Mouse (Mus musculus) 3134 (cell line): ENCODE results near the gene Gprasp1.
"Not testable (repeated sequence)": the region's sequence is repeated elsewhere in the genome, so short reads cannot be mapped to it uniquely, and the experiment has no call there.

Source experiments
- DNase-seq: peaks from one replicate; pipeline ENCODE4 v3.0.0-alpha.2; 2011; ENCODE audit warnings: low spot score; ENCODE audit not compliant: insufficient read length; ENCODE audit errors: extremely low read depth

Gene Gprasp1

GRCm38 (mm10) chrX:135742304-135743055 is at the start of gene Gprasp1, which contains the start of gene Armcx5:
TSS of gene Gprasp1 (plus strand) at chrX:135742733.
TSS of gene Armcx5 (plus strand) at chrX:135742733.
- DNase-seq: peak; percentile 83

- DNase-seq: peak; percentile 16
Observed at GRCm38 (mm10) chrX:135693633-135694032, 48.9 kb upstream of the Gprasp1 start, which contains the start of gene Tcp11x2. TSS of gene Tcp11x2 (minus strand) at chrX:135693790.

- no peak for DNase-seq
Observed at GRCm38 (mm10) chrX:135703111-135703510, 39.4 kb upstream of the Gprasp1 start.

- no peak for DNase-seq
Observed at GRCm38 (mm10) chrX:135704349-135704748, 38.2 kb upstream of the Gprasp1 start.

GRCm38 (mm10) chrX:135712845-135713244 is 29.7 kb upstream of the Gprasp1 start:
- DNase-seq: no peak

- DNase-seq: no peak
Observed at GRCm38 (mm10) chrX:135725161-135725560, 17.4 kb upstream of the Gprasp1 start, which contains the start of gene Tmsb15a. TSS of gene Tmsb15a (minus strand) at chrX:135725261.

GRCm38 (mm10) chrX:135738730-135739520 is 3.6 kb upstream of the Gprasp1 start:
- DNase-seq: no peak

- no peak for DNase-seq
Observed at GRCm38 (mm10) chrX:135743056-135743355, 473 bp downstream of the Gprasp1 start.

GRCm38 (mm10) chrX:135745376-135745775 is 2.8 kb downstream of the Gprasp1 start:
- DNase-seq: not testable (repeated sequence)

- no peak for DNase-seq
Observed at GRCm38 (mm10) chrX:135752832-135753231, 10.3 kb downstream of the Gprasp1 start.

GRCm38 (mm10) chrX:135761707-135762106 is 19.2 kb downstream of the Gprasp1 start:
- no peak for DNase-seq

GRCm38 (mm10) chrX:135768043-135768548 is 25.6 kb downstream of the Gprasp1 start:
- no peak for DNase-seq

GRCm38 (mm10) chrX:135768565-135768964 is 26.0 kb downstream of the Gprasp1 start:
- no peak for DNase-seq

- DNase-seq: no peak
Observed at GRCm38 (mm10) chrX:135791536-135791935, 49.0 kb downstream of the Gprasp1 start.

GRCm38 (mm10) chrX:135792326-135792725 is 49.8 kb downstream of the Gprasp1 start:
- no peak for DNase-seq

GRCm38 (mm10) chrX:135795591-135796304 is 53.2 kb downstream of the Gprasp1 start:
- DNase-seq: not testable (repeated sequence)

GRCm38 (mm10) chrX:135796305-135797211 is 54.0 kb downstream of the Gprasp1 start:
- not testable (repeated sequence) for DNase-seq

GRCm38 (mm10) chrX:135797212-135797644 is 54.7 kb downstream of the Gprasp1 start, which contains the start of gene Bhlhb9:
TSS of gene Bhlhb9 (plus strand) at chrX:135797594.
- not testable (repeated sequence) for DNase-seq

- DNase-seq: no peak
Observed at GRCm38 (mm10) chrX:135804149-135804548, 61.6 kb downstream of the Gprasp1 start.

GRCm38 (mm10) chrX:135805780-135806179 is 63.2 kb downstream of the Gprasp1 start:
- DNase-seq: no peak
